Mouse (Mus musculus): ENCODE measurements around the gene Ndufa6.
A peak's percentile ranks its signal among the peaks of the same experiment; 100 is the strongest.

Ndufa6 gene

GRCm38 (mm10) chr15:82341675-82342542, 12.2 kb downstream of the Ndufa6 start:
- peak; percentile 55 to 75 for DNase-seq (ENCODE audit: low spot score in 2 of 2)

DNA sequence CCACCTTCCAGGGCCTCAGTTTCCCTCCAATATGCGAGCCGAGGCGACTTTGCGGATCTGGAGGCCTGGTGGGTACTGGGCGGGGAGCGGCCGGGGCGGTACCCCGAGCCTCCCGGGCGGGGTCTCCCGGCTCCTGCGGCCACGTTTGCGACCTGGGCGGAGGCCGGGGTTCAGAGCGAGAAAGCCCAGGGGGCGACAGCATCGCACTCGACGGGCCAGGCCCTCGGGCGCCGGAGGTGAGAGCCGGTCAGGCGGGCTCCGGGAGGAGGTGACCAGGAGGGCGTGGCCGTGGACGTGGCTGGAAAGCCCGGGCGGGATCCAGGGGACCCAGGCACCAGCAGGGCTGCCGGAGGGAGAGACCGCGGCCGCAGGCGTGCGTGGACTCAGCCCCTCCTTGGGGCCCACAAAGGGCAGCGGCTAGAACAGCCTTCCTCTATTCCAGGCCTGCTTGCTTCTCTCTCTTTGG, 13.1 kb downstream of the Ndufa6 start:
- DNase-seq (ENCODE audit: low spot score in 2 of 2), result peak; percentile 65 to 73

DNA sequence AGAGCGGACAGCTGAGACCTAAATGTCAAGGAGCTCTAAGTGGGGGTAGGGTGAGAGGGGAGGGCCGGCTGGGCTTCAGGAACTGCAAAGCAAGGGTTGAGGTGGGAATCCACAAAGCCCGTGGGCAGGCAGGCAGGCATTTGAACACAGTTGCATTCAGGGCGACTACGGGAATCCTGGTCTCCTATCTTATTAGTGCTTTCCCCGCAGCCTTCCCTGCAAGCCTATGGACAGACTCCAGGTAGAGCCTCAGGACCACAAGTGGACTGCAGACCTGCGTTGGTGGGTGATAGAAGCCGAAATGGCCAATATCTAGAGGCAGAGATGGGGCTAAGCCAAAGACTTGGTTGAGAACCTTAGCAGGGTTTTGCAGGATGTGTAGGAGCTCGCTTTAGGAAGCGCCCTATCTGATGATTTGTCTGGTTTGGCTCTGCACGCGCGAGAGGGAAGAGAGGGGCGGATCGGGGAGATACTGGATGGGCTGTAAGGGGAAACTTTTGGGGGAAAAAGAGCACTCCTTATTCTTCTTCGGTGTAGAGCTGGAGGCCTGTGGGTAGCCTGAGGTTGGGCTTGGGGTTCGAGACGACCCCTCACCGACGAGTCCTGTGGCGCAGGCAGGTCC, 13.6 kb downstream of the Ndufa6 start:
- no peak for DNase-seq (ENCODE audit: low spot score in 2 of 2)

- DNase-seq (ENCODE audit: low spot score in 2 of 2), result no peak
These were observed 14.4 kb downstream of the Ndufa6 start for GRCm38 (mm10) chr15:82339634-82340254.

- no peak for DNase-seq (ENCODE audit: low spot score in 2 of 2)
These were observed 15.0 kb downstream of the Ndufa6 start for GRCm38 (mm10) chr15:82339150-82339549.

DNA sequence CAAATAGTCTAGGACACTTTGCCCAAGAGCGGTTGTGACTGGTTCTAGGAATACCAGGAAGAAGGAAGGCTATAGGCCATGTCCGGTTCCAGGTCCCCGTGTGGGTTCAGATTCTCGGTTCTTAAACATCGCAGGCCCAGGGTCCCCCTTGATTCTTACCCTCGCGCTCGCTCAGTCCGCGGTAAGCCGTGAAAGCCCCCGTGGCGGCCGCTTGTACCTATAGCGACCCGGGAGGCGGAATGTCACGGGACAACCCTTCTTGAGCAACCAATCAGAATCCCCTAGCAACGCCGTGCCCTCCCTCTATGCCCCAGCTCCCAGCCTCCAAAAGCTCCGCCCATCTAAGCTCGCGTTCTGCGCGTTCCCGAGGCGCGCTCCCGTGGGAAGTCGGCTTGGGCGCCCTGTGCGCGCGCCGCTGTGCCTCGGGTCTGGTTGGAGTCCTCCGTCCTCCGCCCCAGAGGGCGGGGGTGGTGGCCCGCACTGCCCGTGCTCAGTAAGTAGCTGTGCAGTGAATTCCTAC, 15.5 kb downstream of the Ndufa6 start, which contains the start of the genes Naga, Pheta2 and Smdt1:
Gene Naga, minus strand, starts transcription at position 333 of the 520 bp plus-strand sequence.
Gene Pheta2, plus strand, starts transcription at position 350 of the 520 bp plus-strand sequence.
Gene Smdt1, plus strand, starts transcription at position 367 of the 520 bp plus-strand sequence.
- DNase-seq (ENCODE audit: low spot score in 2 of 2), result peak; percentile 91 to 93

- DNase-seq (ENCODE audit: low spot score in 2 of 2), result no peak
These were observed 16.2 kb downstream of the Ndufa6 start for GRCm38 (mm10) chr15:82337875-82338274.

DNA sequence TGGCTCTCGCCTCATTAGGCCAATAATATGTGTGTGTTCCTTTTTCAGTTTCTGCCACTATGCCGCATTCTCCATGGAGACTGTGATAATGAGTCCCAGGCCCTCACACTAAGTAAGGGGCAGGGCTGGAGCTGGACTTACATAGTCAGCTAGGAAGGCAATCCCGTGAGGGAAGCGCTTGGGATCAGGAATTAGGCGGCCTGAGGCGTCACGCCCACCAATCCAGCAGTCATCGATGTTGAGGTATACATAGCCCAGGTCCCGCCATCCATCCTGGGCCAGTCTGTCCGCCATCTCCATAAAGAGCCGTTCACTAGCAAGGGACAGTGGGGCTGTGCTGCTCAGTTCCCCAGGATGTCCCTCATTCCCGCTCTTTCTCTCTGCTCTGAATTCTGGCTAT, 17.5 kb downstream of the Ndufa6 start:
- DNase-seq (ENCODE audit: low spot score in 2 of 2), result no peak

DNA sequence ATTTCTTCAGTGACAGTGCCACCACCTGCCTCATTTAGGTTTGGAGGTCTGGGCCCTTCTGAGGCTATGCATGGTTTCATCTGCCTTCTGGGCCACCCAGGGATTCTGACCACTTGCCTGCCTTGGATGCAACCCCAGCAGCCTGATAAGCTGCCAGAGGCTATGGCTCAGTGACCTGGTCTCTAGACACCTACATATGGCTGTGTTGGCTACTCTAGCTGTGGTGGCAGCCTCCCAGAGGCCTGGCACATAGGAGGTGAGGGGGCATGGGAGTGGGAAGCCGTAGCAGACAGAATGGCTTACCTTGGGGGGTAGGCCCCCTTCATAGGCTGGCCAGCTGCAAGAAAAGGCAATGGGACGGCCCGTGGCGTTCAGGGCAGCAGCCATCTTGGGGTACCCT, 18.9 kb downstream of the Ndufa6 start:
- no peak for DNase-seq (ENCODE audit: low spot score in 2 of 2)

DNA sequence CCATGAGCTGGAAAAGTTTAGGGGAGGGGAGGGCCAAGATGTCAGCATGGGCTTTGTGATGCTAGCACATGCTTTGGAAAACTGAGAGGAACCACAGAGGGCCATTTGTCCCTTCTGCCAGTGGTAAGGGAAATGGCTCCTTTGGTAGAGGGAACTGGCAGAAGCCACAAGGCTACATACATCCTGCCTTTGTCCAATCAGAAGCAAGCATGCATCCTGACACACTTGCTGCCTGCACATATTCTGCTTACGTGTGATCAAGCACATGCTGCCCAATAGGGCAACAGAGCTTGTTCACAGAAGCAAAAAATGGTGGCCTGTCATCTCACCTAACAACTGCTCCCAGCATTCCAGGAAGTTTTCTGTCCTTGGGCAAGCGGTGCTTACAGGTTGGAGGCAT, 28.7 kb downstream of the Ndufa6 start:
- no peak for DNase-seq (ENCODE audit: low spot score in 2 of 2)

DNA sequence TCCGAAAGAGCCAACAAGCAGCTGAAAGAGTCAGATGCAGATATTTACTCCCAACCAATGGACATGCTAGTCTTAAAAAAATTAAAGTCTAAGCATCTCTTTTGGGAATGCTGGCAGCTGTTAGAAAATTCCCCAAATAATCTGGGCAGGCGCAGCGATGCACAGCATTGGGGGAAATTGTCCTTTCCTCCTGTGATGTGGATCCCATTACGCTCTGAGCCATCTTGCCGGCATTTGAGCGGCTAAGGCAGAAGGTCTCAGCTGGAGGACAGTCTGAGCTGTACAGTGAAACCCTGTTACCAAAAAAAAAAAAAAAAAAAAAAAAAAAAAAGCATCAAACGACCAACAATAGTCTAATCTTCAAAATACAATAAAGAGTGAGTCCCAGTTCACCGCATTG, 31.9 kb downstream of the Ndufa6 start:
- no peak for DNase-seq (ENCODE audit: low spot score in 2 of 2)

DNA sequence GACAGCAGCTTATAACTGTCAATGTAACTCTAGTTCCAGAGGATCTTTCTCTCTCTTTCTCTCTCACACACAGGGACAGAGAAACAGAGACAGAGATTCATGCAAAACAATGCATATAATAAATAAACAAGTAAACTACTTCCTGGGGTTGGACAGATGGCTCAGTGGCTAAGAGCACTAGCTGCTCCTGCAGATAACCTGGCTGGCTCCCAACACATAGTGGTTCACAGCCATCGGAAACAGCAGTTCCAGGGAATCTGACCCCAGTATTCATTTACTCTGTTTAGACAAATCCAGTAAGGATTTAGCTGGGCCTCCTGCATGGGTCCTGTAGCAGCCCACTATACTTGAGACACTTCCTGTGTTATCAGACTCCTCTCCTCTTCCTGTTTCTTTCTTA, 34.5 kb downstream of the Ndufa6 start:
- DNase-seq (ENCODE audit: low spot score in 2 of 2), result no peak

DNA sequence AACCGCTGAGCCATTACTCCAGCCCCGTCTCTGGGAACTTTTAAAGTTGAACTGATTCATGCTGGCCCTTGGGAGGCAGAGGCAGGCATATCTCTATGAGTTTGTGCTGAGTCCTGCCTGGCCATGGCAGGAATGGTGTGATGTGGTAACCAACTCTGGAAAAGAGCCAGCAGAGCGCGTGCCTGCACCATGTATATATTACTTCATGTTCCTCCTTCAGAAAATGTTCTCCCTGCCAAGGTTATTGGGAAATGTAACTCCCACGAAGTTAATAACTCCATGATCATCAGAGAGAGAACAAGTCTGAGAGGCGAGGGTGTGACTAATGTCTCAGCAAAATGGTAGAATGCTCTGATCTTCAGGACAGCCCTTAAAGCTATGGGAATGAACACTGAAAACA, 36.3 kb downstream of the Ndufa6 start:
- no peak for DNase-seq (ENCODE audit: low spot score in 2 of 2)

- DNase-seq (ENCODE audit: low spot score in 2 of 2), result no peak
These were observed 45.7 kb downstream of the Ndufa6 start for GRCm38 (mm10) chr15:82308416-82308815.

GRCm38 (mm10) chr15:82307107-82307506, 47.0 kb downstream of the Ndufa6 start:
- no peak for DNase-seq (ENCODE audit: low spot score in 2 of 2)
